Mouse (Mus musculus) G1E (cell line): ENCODE measurements at regions not wholly inside any gene's neighbourhood (a gene's known extent, or its start where the extent isn't known, plus 50 kb on each side); places are given as distances from the start of the nearest gene placed in this dataset.

Experiments used
- CTCF ChIP-seq: IDR thresholded peaks from 2 replicates; pipeline ENCODE4 v1.5.1; 2012; ENCODE audit warnings: low read depth, low read length, inconsistent platforms, mixed read lengths
- GATA1 ChIP-seq: IDR thresholded peaks from 2 replicates; pipeline ENCODE4 v1.6.1; 2012; ENCODE audit warnings: borderline replicate concordance, low read length, inconsistent platforms, mixed read lengths
- TAL1 ChIP-seq: conservative IDR thresholded peaks from 2 replicates; pipeline ENCODE4 v1.6.1; 2012; ENCODE audit warnings: low read depth, low read length, inconsistent platforms, mixed read lengths

- TF ChIP-seq CTCF (no peak), GATA1 (no peak), TAL1 (no peak)
Observed at GRCm38 (mm10) chr4:7819847-7820246, 419.0 kb downstream of the Car8 start.
